Mouse (Mus musculus) neural tube, embryonic 12.5 days (tissue): ENCODE results near the gene Bckdhb. TPM values are rescaled to one million over a fixed set of nuclear protein-coding genes. Genes with fewer than 3 reads are reported as not detected.

ENCODE experiments used
- ATAC-seq: fragments of 200-750 bp; cut with Nextera tagmentation; 2 replicates; pipeline ENCODE4 v1.8.0; 2017; ENCODE audit warnings: low read depth, mild to moderate bottlenecking, moderate TSS enrichment, moderate library complexity; ENCODE audit not compliant: low FRiP score
- H3K27ac ChIP-seq: fragments of 300-500 bp; sonication (generic); 2 replicates; pipeline ENCODE4 v1.5.1; 2016
- H3K27me3 ChIP-seq: fragments of 300-500 bp; sonication (generic); replicated peaks from 2 replicates; pipeline ENCODE4 v1.6.1; 2016; ENCODE audit warnings: mild to moderate bottlenecking
- H3K36me3 ChIP-seq: fragments of 300-500 bp; sonication (generic); 2 replicates; pipeline ENCODE4 v1.6.1; 2016; ENCODE audit warnings: mild to moderate bottlenecking
- H3K4me1 ChIP-seq: fragments of 300-500 bp; sonication (generic); 2 replicates; pipeline ENCODE4 v1.6.1; 2016
- H3K4me2 ChIP-seq: fragments of 300-500 bp; sonication (generic); replicated peaks from 2 replicates; pipeline ENCODE4 v1.6.1; 2016; ENCODE audit warnings: mild to moderate bottlenecking
- H3K4me3 ChIP-seq: fragments of 300-500 bp; sonication (generic); 2 replicates; pipeline ENCODE4 v1.5.1; 2016
- H3K9ac ChIP-seq: fragments of 300-500 bp; sonication (generic); 2 replicates; pipeline ENCODE4 v1.6.1; 2016; ENCODE audit warnings: mild to moderate bottlenecking
- H3K9me3 ChIP-seq: fragments of 300-500 bp; sonication (generic); 2 replicates; pipeline ENCODE4 v1.6.1; 2016; ENCODE audit warnings: mild to moderate bottlenecking
- WGBS: fragments of 180-500 bp; shearing (Covaris S2); methylation state at CpG from one replicate; pipeline ENCODE4 v1.1.7; 2016; 5-methylcytosine and 5-hydroxymethylcytosine counted together
- polyA plus RNA-seq: library from polyadenylated mRNA; unstranded; fragments of >200 nt; fragmentation: Nextera tagmentation; extraction: Ambion mirVana; gene quantifications from 2 replicates; pipeline ENCODE4 v1.2.1, GENCODE M21; 2016

The Bckdhb gene
- polyA plus RNA-seq, 1 experiment from 2014 or later = 35.0 TPM

DNA sequence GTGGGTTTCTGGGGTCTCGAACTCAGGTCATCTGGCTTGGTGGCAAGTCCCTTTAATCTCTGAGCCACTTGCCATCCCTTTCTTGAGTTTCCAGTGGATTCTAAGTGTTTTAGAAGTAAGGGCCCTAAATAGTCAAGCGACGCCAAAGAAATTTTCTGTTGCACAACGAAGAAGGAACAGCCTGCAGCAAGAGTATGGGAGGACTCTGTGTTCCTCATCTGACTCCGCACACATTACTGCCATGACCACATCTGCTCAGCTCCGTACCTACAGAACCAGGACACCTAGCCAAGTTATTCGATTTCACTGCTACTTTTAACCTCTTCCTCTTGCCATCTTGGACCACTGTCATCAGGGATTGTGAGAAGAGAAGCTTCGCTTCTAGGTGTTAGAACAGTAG is 168.0 kb downstream of the Bckdhb start:
- no peaks in the 10 kb centered on the region for H3K27me3 ChIP-seq
- ATAC-seq = no peak
- H3K4me3 ChIP-seq = no peak overlapping the region
- no peak overlapping the region for H3K9ac ChIP-seq
- no peaks in the 10 kb centered on the region for H3K9me3 ChIP-seq
- 95% methylated on average over 8 of the region's 8 CpGs for WGBS
- H3K4me2 ChIP-seq = no peak overlapping the region
- no peaks in the 10 kb centered on the region for H3K4me1 ChIP-seq
- H3K27ac ChIP-seq = no peak overlapping the region
- no peaks in the 10 kb centered on the region for H3K36me3 ChIP-seq

DNA sequence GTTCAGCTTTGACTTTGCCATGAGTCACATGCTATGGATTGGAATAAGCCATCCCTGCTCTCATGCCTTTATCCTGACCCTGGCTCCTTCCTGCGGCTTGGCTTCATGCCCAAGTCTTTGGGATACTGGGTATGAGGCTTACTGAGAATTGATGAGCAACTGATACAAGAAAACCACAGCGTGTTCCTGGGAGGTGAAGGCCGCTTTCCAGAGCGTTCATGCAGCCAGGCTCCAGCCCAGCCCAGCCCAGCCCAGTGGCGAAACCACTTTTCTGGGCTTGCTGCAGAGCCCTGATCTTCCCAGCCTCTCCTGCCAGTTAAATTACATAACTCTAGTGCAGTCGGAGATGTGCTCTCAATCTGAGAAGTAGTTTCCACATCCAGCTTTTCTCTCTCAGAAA is 169.2 kb downstream of the Bckdhb start:
- Histone ChIP-seq H3K27ac (no peak overlapping the region), H3K4me2 (no peak overlapping the region), H3K27me3 (no peaks in the 10 kb centered on the region), H3K9me3 (no peaks in the 10 kb centered on the region), H3K36me3 (no peaks in the 10 kb centered on the region), H3K4me1 (no peaks in the 10 kb centered on the region), H3K9ac (no peak overlapping the region), H3K4me3 (no peak overlapping the region)
- WGBS = 92% methylated on average over 6 of the region's 6 CpGs
- ATAC-seq = no peak

DNA sequence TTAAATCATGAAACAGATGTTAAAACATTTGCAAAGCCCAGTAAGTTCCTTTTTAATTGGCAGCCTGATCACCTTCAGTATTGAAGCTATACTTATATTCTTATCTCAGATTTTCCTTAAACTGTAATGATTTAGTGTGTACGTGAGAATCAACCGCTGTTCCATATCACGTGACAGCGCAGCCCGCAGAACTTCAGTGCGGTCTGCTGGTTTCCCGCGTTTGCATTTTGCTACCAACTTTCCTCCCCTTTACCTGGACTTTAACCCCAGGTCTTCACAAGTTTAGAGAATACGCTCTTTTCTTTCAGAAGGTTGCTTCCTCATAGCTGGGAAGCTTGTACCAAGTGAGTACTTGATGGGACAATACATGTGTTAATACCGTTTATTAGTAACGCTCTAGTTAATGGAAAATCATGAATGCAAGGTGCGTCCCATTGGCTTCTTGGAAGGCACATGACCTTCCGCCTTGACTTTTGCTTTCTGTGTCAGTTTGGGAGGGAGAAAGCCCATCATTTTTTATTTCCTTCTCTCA is 171.6 kb downstream of the Bckdhb start:
- no peak overlapping the region for H3K9ac ChIP-seq
- H3K4me1 ChIP-seq = no peaks in the 10 kb centered on the region
- H3K27ac ChIP-seq = no peak overlapping the region
- H3K9me3 ChIP-seq = no peaks in the 10 kb centered on the region
- ATAC-seq = no peak
- no peaks in the 10 kb centered on the region for H3K27me3 ChIP-seq
- WGBS = 95% methylated on average over 13 of the region's 13 CpGs
- H3K4me3 ChIP-seq = no peak overlapping the region
- H3K4me2 ChIP-seq = no peak overlapping the region
- no peaks in the 10 kb centered on the region for H3K36me3 ChIP-seq

DNA sequence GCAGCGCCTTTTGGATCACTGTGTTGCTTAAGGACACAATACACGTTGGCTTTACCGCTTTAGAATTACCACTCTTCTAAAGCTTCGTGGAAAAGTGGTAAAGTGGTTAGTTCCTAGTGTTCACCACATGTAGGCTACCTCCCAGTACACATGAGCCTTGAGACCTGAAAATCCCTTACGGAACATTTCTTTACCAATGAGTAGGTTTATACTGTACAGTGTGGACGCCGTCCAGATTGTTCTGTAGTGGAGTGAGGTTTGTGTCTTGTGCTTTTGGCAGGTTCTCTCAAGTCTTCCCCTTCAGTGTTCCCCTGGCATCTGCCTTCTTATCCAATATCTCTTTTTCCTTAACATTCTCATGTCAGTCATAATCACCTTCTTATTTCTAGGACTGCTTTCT is 178.4 kb downstream of the Bckdhb start:
- Histone ChIP-seq H3K4me2 (no peak overlapping the region), H3K9ac (no peak overlapping the region), H3K4me1 (peaks cover 7% of the 10 kb centered on the region; the same call in 1 of the 2 replicates), H3K9me3 (no peaks in the 10 kb centered on the region), H3K36me3 (no peaks in the 10 kb centered on the region), H3K27me3 (no peaks in the 10 kb centered on the region), H3K4me3 (no peak overlapping the region), H3K27ac (no peak overlapping the region)
- no peak for ATAC-seq
- WGBS = 95% methylated on average over 7 of the region's 7 CpGs

DNA sequence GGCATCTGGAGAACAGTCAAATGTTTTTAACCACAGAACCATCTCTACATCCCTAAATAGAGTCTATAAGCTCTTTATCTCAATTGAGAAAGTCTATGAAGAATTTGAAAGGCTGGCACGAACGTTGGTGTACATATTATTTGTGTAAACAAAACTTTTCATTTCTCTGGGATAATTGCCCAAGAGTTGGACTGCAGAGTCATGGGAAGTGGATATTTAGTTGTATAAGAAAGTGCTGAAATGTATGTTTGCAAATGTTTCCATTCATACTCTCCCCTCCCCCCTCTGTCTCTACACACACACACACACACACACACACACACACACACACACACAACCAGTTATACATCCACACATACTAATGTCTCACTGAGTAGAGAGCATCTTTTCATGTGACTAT is 181.5 kb downstream of the Bckdhb start:
- H3K4me2 ChIP-seq = no peak overlapping the region
- no peaks in the 10 kb centered on the region for H3K36me3 ChIP-seq
- peaks cover 22% of the 10 kb centered on the region for H3K4me1 ChIP-seq
- 97% methylated on average over 2 of the region's 2 CpGs for WGBS
- no peak for ATAC-seq
- H3K9ac ChIP-seq = no peak overlapping the region
- no peaks in the 10 kb centered on the region for H3K9me3 ChIP-seq
- H3K27me3 ChIP-seq = no peaks in the 10 kb centered on the region
- H3K27ac ChIP-seq = no peak overlapping the region
- H3K4me3 ChIP-seq = no peak overlapping the region

DNA sequence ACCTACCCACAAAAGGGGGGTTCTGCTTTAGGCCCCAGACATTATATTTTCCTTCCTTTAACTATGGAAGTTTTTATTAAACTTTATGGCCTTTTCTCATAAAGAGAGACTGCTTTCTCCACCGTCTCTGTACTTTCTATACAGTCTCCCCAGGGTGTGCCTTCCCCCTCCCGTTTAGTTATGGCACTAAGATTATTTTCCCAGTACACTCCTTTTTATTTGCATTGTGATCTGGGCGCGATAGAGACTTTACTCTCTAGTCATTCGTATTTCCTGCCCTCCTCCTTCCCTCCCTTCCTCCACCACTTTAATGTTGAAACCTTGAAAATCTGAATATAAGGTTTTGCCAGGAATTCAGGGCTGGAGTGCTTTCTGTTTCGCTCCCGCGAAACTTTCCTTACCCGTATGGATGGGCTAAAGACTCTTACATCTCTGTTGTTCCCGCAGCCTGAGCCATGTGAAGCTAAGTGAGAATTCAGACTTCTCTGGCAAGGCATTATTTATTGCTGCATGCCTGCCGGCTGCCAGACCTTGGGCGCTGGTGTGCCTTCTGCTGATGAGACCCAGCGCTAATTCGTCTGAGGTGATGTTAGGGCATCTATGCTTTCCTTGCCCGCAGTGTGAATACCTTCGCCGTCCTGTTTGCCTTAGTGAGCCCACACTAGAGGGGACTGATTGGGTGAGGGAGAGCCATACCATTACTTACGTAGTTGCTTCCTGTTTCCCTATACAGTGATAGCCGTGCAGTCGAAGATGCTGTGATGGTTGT is 182.3 kb downstream of the Bckdhb start:
- Histone ChIP-seq H3K4me2 (peak overlapping the region; percentile 36), H3K36me3 (no peaks in the 10 kb centered on the region), H3K27me3 (no peaks in the 10 kb centered on the region), H3K4me1 (peaks cover 22% of the 10 kb centered on the region), H3K9me3 (no peaks in the 10 kb centered on the region), H3K27ac (no peak overlapping the region), H3K9ac (no peak overlapping the region), H3K4me3 (no peak overlapping the region)
- no peak for ATAC-seq
- 48% methylated on average over 20 of the region's 20 CpGs for WGBS

DNA sequence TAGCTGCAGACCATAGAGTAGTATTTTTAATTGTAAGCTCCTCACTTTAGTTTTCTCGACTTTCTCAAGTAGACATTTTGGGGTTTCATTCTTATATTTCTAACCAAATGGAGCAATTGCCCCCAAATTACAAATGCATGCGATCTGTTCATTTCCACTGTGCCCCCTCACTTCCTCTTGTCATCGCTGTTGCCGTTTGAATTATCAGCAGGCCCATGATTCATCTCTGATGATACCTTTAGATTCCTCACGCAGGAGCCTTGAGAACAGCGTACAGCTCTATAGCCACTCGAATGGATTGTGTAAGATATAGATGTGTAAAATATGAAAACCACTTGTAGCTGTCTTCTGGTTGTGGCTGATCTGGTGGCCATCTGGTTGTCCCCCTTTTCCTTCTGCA is 183.6 kb downstream of the Bckdhb start:
- no peak overlapping the region for H3K27ac ChIP-seq

DNA sequence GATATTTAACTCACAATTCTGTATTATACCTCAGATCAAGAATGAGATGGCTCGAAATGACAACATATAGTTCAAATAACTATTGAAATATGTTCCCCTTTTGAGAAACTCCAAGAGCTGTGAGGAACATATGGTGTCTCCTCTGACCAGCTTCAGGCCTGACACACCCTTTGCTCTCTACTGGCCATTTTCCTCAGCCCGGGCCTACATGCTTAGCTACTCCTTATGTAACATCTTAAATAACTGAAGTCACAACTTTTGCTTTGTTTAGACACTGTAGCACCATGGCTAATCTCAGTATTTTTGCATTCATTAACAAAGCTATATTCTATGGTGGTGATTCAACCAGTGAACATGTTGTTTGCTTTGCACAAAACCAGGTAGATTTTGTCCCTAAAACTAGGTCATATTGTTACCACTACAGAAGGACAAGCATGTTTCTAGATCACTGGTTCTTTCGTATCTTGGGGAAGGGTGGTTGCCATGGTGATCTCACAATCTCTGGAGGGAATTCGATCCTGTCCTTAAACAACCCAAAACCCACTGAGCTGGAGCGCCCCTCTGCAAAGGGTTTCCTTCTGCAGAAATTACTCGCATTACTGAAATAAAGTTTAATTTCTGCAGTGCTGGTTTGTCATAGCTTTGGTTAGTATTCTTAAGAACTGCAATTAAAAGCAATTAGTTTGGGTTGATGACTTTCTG is 185.0 kb downstream of the Bckdhb start:
- WGBS = 38% methylated on average over 6 of the region's 6 CpGs
- no peak overlapping the region for H3K4me2 ChIP-seq

More for the DNA sequence above, 183.6 kb downstream of the Bckdhb start:
- no peak for ATAC-seq
- 92% methylated on average over 7 of the region's 7 CpGs for WGBS
- no peaks in the 10 kb centered on the region for H3K27me3 ChIP-seq
- H3K36me3 ChIP-seq = no peaks in the 10 kb centered on the region
- peaks cover 22% of the 10 kb centered on the region for H3K4me1 ChIP-seq
- H3K4me3 ChIP-seq = no peak overlapping the region
- H3K9me3 ChIP-seq = no peaks in the 10 kb centered on the region
- no peak overlapping the region for H3K9ac ChIP-seq
- H3K4me2 ChIP-seq = no peak overlapping the region

DNA sequence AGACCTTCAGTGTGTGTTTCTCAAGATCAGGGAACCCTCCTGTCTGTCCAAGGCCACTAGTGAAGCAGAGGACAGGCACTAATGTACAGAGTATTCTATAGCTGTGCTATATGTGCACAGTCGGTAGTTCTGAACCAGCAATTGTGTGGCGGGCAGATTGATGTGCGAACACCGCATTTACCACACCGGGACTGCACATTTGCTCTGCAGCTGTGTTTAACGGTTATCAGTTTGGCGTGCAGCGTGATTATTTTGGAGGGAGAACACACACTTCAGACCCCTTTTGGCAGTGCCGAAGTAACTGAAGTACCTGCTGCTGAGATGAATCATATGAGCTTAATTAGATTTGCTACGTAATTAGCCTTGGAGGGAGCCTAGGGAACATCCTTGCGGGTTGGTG is 185.7 kb downstream of the Bckdhb start:
- ATAC-seq = no peak

More for the DNA sequence above, 185.0 kb downstream of the Bckdhb start:
- Histone ChIP-seq H3K27me3 (no peaks in the 10 kb centered on the region), H3K27ac (no peak overlapping the region), H3K4me1 (peaks cover 22% of the 10 kb centered on the region), H3K9me3 (no peaks in the 10 kb centered on the region), H3K9ac (no peak overlapping the region), H3K36me3 (no peaks in the 10 kb centered on the region), H3K4me3 (no peak overlapping the region)
- peak; percentile 51; the same call in 1 of the 2 replicates for ATAC-seq

DNA sequence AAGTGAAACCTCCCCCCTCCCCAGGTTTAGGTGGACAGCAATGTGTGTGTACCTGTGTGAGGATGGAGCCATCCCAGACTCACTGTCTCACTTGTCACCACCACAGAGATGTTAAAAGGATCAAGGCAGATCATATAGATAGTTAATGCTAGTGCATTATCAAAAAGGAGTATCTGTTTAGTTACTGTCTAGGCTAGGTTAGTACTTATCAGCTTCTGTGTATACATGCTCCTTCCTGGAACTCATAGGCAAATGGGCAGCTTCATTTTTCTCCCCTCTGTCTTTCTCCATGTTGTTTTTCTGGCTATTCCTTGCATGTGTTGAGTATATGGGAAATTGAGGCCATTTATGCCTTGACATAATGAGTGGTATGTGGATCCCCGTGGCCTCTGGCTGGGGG is 187.4 kb downstream of the Bckdhb start:
- no peak overlapping the region for H3K9ac ChIP-seq
- no peaks in the 10 kb centered on the region for H3K27me3 ChIP-seq
- no peaks in the 10 kb centered on the region for H3K9me3 ChIP-seq
- peaks cover 18% of the 10 kb centered on the region for H3K4me1 ChIP-seq
- no peaks in the 10 kb centered on the region for H3K36me3 ChIP-seq
- no peak overlapping the region for H3K27ac ChIP-seq
- no peak overlapping the region for H3K4me2 ChIP-seq
- WGBS = 66% methylated on average over 1 of the region's 1 CpGs
- ATAC-seq = no peak
- H3K4me3 ChIP-seq = no peak overlapping the region

More for the DNA sequence above, 185.7 kb downstream of the Bckdhb start:
- peaks cover 22% of the 10 kb centered on the region for H3K4me1 ChIP-seq
- H3K4me3 ChIP-seq = no peak overlapping the region
- H3K27ac ChIP-seq = no peak overlapping the region
- no peaks in the 10 kb centered on the region for H3K9me3 ChIP-seq
- no peaks in the 10 kb centered on the region for H3K27me3 ChIP-seq
- 22% methylated on average over 11 of the region's 11 CpGs for WGBS
- peak overlapping the region; percentile 32 for H3K4me2 ChIP-seq
- no peaks in the 10 kb centered on the region for H3K36me3 ChIP-seq
- H3K9ac ChIP-seq = no peak overlapping the region

DNA sequence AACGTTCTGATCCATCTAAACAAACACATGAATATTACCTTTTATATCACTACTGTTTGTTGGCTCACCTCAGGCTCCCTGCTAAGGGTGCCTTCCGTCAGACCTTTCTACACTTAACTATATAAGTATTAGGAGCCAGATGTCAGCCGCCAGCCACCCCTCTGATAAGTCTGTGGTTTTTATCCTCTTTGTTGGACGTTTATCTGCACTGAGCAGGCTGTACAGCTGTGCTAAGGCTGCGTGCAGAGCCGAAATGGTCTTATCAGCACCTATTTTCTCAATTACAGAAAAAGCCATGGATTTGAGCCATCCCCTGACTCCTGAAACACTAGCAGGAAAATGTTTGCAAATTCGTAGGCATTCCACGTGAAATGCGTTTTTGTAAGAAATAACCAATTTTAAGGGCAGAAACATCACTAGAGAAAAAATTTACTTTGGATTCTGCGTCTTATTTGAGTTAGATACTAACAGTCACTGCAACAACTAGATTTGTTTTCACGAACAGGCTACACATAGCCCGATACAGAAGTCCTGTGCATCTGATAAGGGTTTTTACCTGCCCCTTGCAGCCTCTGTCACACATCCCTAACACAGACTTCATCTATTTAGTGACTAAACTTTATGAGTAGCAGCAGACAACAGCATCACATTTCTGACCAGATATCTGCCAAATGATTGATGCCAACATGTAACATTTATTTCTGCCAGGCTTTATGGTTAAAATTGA is 188.1 kb downstream of the Bckdhb start:
- no peak overlapping the region for H3K27ac ChIP-seq
- WGBS = 82% methylated on average over 12 of the region's 12 CpGs
- H3K9me3 ChIP-seq = no peaks in the 10 kb centered on the region
- no peaks in the 10 kb centered on the region for H3K27me3 ChIP-seq
- H3K9ac ChIP-seq = no peak overlapping the region
- H3K36me3 ChIP-seq = no peaks in the 10 kb centered on the region
- H3K4me1 ChIP-seq = peaks cover 15% of the 10 kb centered on the region
- H3K4me3 ChIP-seq = no peak overlapping the region
- ATAC-seq = no peak
- no peak overlapping the region for H3K4me2 ChIP-seq

DNA sequence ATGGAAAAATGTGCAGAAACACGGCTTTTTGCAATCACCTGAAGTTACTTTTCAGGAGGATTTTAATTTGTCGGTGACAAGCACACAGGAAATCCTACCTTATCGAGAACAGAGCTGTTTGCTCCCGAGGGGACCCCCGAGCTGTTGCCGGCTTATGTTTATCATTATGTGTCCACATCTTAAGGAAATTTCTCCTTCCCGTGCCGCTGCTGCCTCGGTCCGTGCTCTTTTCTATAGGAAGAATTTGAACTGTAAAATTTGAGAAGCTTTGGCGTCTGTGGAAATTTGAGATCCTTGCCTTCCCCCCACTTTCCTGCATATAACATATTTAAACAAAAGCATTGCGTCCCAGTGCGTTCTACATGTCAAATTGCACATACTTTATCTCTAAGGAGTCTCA is 189.3 kb downstream of the Bckdhb start:
- H3K36me3 ChIP-seq = no peaks in the 10 kb centered on the region
- no peak overlapping the region for H3K9ac ChIP-seq
- H3K4me3 ChIP-seq = no peak overlapping the region
- no peak for ATAC-seq
- peaks cover 15% of the 10 kb centered on the region for H3K4me1 ChIP-seq
- no peak overlapping the region for H3K27ac ChIP-seq
- H3K4me2 ChIP-seq = no peak overlapping the region
- no peaks in the 10 kb centered on the region for H3K9me3 ChIP-seq
- H3K27me3 ChIP-seq = no peaks in the 10 kb centered on the region
- WGBS = 75% methylated on average over 13 of the region's 13 CpGs
